Mouse (Mus musculus): Measurements from ENCODE around the gene Ccdc81. TPM values are rescaled to one million over a fixed set of nuclear protein-coding genes. Genes with fewer than 3 reads are reported as not detected.
A peak's percentile ranks its signal among the peaks of the same experiment; 100 is the strongest.

Gene Ccdc81
- polyA plus RNA-seq, 1 experiment = 0.07 TPM

DNA sequence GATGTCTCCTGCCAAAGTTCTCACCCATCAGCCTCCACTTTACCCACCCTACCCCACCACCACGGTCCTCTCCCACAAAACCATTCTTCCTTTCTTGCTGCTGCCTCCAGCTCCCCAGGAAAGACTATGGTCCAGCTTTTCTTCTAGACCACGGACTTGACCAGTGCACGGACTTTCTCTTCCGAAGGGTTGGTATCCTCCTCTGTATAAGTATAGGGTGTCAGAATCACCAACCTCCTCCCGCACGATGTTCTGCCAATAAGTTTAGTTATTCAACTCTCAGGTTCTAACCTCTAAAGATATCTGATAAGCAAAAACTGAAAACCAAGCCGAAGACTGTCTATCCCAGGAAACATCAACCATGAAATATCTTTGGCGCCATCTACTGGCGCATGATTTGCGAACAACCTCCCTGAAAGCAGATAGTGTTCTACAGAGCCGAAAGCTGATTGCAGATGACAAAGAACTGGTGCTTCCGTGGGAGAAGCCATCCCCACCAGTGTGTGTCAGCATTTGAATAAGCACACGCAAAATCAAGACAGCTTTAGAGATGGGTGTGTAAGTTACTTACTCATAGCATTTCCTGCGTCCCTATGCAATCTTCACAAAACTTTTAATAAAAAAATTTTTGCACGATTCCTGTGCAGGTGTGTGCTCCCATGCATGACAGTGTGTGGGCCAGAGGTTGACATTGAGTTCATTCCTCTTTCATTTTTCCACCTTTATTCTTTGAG is 61.6 kb downstream of the Ccdc81 start:
- DNase-seq (ENCODE audit: low read depth in 1 of 2, low spot score in 2 of 2) = peak; percentile 41 to 58
- no peaks in the 10 kb centered on the region for H3K27me3 ChIP-seq (ENCODE audit: control insufficient read depth, insufficient read depth, low read length)
- TF ChIP-seq CTCF (IDR thresholded peaks at IDR 0.05; ENCODE audit: extremely low read depth, insufficient read depth, insufficient read length, insufficient replicate concordance) = peak; percentile 45; the same call in 1 of the 2 replicates
- no peak for TF ChIP-seq POLR2A (IDR thresholded peaks at IDR 0.05; ENCODE audit: low read depth, low read length)
- H3K4me1 ChIP-seq (ENCODE audit: control insufficient read depth, insufficient read depth, insufficient read length) = peaks cover 6% of the 10 kb centered on the region; the same call in 1 of the 2 replicates
- no peak overlapping the region for H3K27ac ChIP-seq (ENCODE audit: insufficient read depth, low read length)
- H3K36me3 ChIP-seq (ENCODE audit: control insufficient read depth, insufficient read depth, low read length) = no peaks in the 10 kb centered on the region
- H3K4me3 ChIP-seq (ENCODE audit: extremely low read depth, insufficient read depth, insufficient read length) = no peak overlapping the region
- WGBS = 24% methylated on average over 15 of the region's 15 CpGs

- no peak for DNase-seq (ENCODE audit: low read depth in 1 of 2, low spot score in 2 of 2)
- WGBS = 86% methylated on average over 8 of the region's 8 CpGs
- Histone ChIP-seq H3K4me3 (ENCODE audit: extremely low read depth, insufficient read depth, insufficient read length) (no peak overlapping the region), H3K27ac (ENCODE audit: insufficient read depth, low read length) (no peak overlapping the region), H3K36me3 (ENCODE audit: control insufficient read depth, insufficient read depth, low read length) (no peaks in the 10 kb centered on the region), H3K4me1 (ENCODE audit: control insufficient read depth, insufficient read depth, insufficient read length) (peaks cover 12% of the 10 kb centered on the region; the same call in 1 of the 2 replicates), H3K27me3 (ENCODE audit: control insufficient read depth, insufficient read depth, low read length) (no peaks in the 10 kb centered on the region)
- TF ChIP-seq CTCF (IDR thresholded peaks at IDR 0.05; ENCODE audit: extremely low read depth, insufficient read depth, insufficient read length, insufficient replicate concordance) (no peak), POLR2A (IDR thresholded peaks at IDR 0.05; ENCODE audit: low read depth, low read length) (no peak)
Observed at GRCm38 (mm10) chr7:89839721-89840120, 63.7 kb downstream of the Ccdc81 start.

DNA sequence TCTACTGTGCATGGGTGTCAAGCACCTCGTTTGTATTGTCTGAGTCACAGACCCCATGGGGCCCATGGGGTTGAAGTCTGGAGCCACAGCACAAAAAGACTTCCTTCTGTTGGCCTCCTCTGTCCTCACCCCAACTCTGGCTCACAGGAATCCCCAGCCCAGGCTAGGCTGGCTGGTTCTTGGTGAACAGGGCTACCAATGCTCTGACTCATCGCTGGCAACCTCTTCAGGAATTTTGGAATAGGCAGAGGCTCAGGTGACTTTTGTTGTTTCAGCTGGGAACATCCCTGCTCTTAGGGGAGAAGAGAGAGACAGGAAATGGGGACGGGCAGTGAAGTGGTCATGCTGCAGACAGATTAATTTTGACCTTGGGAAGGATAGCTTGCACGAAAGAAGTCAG is 65.6 kb downstream of the Ccdc81 start:
- no peak for DNase-seq (ENCODE audit: low read depth in 1 of 2, low spot score in 2 of 2)
- peaks cover 12% of the 10 kb centered on the region; the same call in 1 of the 2 replicates for H3K4me1 ChIP-seq (ENCODE audit: control insufficient read depth, insufficient read depth, insufficient read length)
- no peaks in the 10 kb centered on the region for H3K27me3 ChIP-seq (ENCODE audit: control insufficient read depth, insufficient read depth, low read length)
- WGBS = 45% methylated on average over 4 of the region's 4 CpGs
- H3K36me3 ChIP-seq (ENCODE audit: control insufficient read depth, insufficient read depth, low read length) = no peaks in the 10 kb centered on the region
- no peak overlapping the region for H3K27ac ChIP-seq (ENCODE audit: insufficient read depth, low read length)
- TF ChIP-seq CTCF (IDR thresholded peaks at IDR 0.05; ENCODE audit: extremely low read depth, insufficient read depth, insufficient read length, insufficient replicate concordance) (no peak), POLR2A (IDR thresholded peaks at IDR 0.05; ENCODE audit: low read depth, low read length) (no peak)
- H3K4me3 ChIP-seq (ENCODE audit: extremely low read depth, insufficient read depth, insufficient read length) = no peak overlapping the region

- Histone ChIP-seq H3K4me1 (ENCODE audit: control insufficient read depth, insufficient read depth, insufficient read length) (peaks cover 6% of the 10 kb centered on the region; the same call in 1 of the 2 replicates), H3K27ac (ENCODE audit: insufficient read depth, low read length) (no peak overlapping the region), H3K36me3 (ENCODE audit: control insufficient read depth, insufficient read depth, low read length) (no peaks in the 10 kb centered on the region), H3K27me3 (ENCODE audit: control insufficient read depth, insufficient read depth, low read length) (no peaks in the 10 kb centered on the region), H3K4me3 (ENCODE audit: extremely low read depth, insufficient read depth, insufficient read length) (no peak overlapping the region)
- WGBS = 93% methylated on average over 7 of the region's 7 CpGs
- DNase-seq (ENCODE audit: low read depth in 1 of 2, low spot score in 2 of 2) = no peak
- TF ChIP-seq POLR2A (IDR thresholded peaks at IDR 0.05; ENCODE audit: low read depth, low read length) (no peak), CTCF (IDR thresholded peaks at IDR 0.05; ENCODE audit: extremely low read depth, insufficient read depth, insufficient read length, insufficient replicate concordance) (no peak)
Observed at GRCm38 (mm10) chr7:89836676-89837075, 66.8 kb downstream of the Ccdc81 start.

DNA sequence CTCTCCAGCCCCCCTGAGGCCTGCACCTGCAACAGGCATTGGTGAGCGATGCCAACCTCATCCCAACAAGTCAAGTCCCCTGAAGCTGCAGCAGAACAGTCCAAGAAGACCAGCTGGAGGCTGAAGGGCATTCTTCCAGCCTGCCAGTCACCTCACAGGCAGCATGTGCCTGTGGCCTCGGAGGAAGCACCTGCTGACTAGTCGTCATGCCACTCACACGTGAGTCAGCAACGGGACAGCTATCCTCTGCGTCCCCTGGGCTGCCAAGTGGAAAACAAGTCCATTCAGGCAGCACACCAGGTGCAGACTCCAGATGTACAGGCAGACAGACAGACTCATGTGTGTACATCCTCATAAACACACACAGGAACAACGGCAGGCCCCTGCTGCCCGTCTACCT is 67.9 kb downstream of the Ccdc81 start:
- Histone ChIP-seq H3K4me1 (ENCODE audit: control insufficient read depth, insufficient read depth, insufficient read length) (peaks cover 6% of the 10 kb centered on the region; the same call in 1 of the 2 replicates), H3K4me3 (ENCODE audit: extremely low read depth, insufficient read depth, insufficient read length) (no peak overlapping the region), H3K27ac (ENCODE audit: insufficient read depth, low read length) (no peak overlapping the region), H3K36me3 (ENCODE audit: control insufficient read depth, insufficient read depth, low read length) (no peaks in the 10 kb centered on the region), H3K27me3 (ENCODE audit: control insufficient read depth, insufficient read depth, low read length) (no peaks in the 10 kb centered on the region)
- TF ChIP-seq POLR2A (IDR thresholded peaks at IDR 0.05; ENCODE audit: low read depth, low read length) (no peak), CTCF (IDR thresholded peaks at IDR 0.05; ENCODE audit: extremely low read depth, insufficient read depth, insufficient read length, insufficient replicate concordance) (no peak)
- DNase-seq (ENCODE audit: low read depth in 1 of 2, low spot score in 2 of 2) = peak in 1 of 2 experiments; percentile 8
- 12% methylated on average over 8 of the region's 8 CpGs for WGBS

DNA sequence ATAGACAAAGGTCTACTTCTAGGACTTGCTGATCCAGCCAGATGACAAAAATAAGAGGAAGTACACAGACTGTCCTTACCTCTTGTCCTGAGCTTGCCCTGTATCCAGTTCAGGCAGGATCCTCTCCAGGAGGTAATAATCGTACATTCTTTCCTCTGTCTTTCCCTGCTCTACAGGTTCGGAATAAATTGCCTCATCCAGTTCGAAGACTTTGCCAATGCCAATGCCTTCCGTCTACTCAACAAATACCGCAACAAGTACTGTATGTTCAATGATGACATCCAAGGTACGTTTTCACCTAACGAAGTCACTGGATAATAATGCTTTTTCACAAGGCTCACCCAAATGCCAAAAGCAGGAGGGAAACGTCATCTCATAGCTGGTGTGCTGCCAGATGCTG is 69.9 kb downstream of the Ccdc81 start:
- WGBS = 89% methylated on average over 8 of the region's 8 CpGs
- no peak overlapping the region for H3K4me3 ChIP-seq (ENCODE audit: extremely low read depth, insufficient read depth, insufficient read length)
- TF ChIP-seq CTCF (IDR thresholded peaks at IDR 0.05; ENCODE audit: extremely low read depth, insufficient read depth, insufficient read length, insufficient replicate concordance) (no peak), POLR2A (IDR thresholded peaks at IDR 0.05; ENCODE audit: low read depth, low read length) (no peak)
- H3K27ac ChIP-seq (ENCODE audit: insufficient read depth, low read length) = no peak overlapping the region
- no peaks in the 10 kb centered on the region for H3K36me3 ChIP-seq (ENCODE audit: control insufficient read depth, insufficient read depth, low read length)
- H3K4me1 ChIP-seq (ENCODE audit: control insufficient read depth, insufficient read depth, insufficient read length) = peaks cover 6% of the 10 kb centered on the region; the same call in 1 of the 2 replicates
- DNase-seq (ENCODE audit: low read depth in 1 of 2, low spot score in 2 of 2) = no peak
- no peaks in the 10 kb centered on the region for H3K27me3 ChIP-seq (ENCODE audit: control insufficient read depth, insufficient read depth, low read length)

- 62% methylated on average over 7 of the region's 7 CpGs for WGBS
- DNase-seq (ENCODE audit: low read depth in 1 of 2, low spot score in 2 of 2) = no peak
Observed at GRCm38 (mm10) chr7:89829201-89829600, 74.2 kb downstream of the Ccdc81 start.

More at GRCm38 (mm10) chr7:89829201-89829600, 74.2 kb downstream of the Ccdc81 start:
- Histone ChIP-seq H3K27me3 (ENCODE audit: control insufficient read depth, insufficient read depth, low read length) (no peaks in the 10 kb centered on the region), H3K36me3 (ENCODE audit: control insufficient read depth, insufficient read depth, low read length) (no peaks in the 10 kb centered on the region), H3K4me3 (ENCODE audit: extremely low read depth, insufficient read depth, insufficient read length) (no peak overlapping the region), H3K4me1 (ENCODE audit: control insufficient read depth, insufficient read depth, insufficient read length) (no peaks in the 10 kb centered on the region), H3K27ac (ENCODE audit: insufficient read depth, low read length) (no peak overlapping the region)
- TF ChIP-seq CTCF (IDR thresholded peaks at IDR 0.05; ENCODE audit: extremely low read depth, insufficient read depth, insufficient read length, insufficient replicate concordance) (no peak), POLR2A (IDR thresholded peaks at IDR 0.05; ENCODE audit: low read depth, low read length) (no peak)
